Mouse (Mus musculus) limb, embryonic 12.5 days (tissue): ENCODE measurements around the gene Zyg11b. TPM values are rescaled to one million over a fixed set of nuclear protein-coding genes. Genes with fewer than 3 reads are reported as not detected.

Experiments used
- ATAC-seq: fragments of 200-750 bp; cut with Nextera tagmentation; 2 replicates; pipeline ENCODE4 v1.8.0; 2017; ENCODE audit warnings: low read depth, moderate TSS enrichment; ENCODE audit not compliant: insufficient number of reproducible peaks, insufficient read depth, low FRiP score, low TSS enrichment
- H3K27ac ChIP-seq: fragments of 300-500 bp; sonication (generic); 2 replicates; pipeline ENCODE4 v1.5.1; 2016; ENCODE audit warnings: mild to moderate bottlenecking, moderate library complexity
- H3K27me3 ChIP-seq: fragments of 300-500 bp; sonication (generic); 2 replicates; pipeline ENCODE4 v1.6.1; 2016; ENCODE audit warnings: mild to moderate bottlenecking, moderate library complexity
- H3K36me3 ChIP-seq: fragments of 300-500 bp; sonication (generic); 2 replicates; pipeline ENCODE4 v1.6.1; 2016; ENCODE audit warnings: mild to moderate bottlenecking, moderate library complexity
- H3K4me1 ChIP-seq: fragments of 300-500 bp; sonication (generic); replicated peaks from 2 replicates; pipeline ENCODE4 v1.6.1; 2016
- H3K4me2 ChIP-seq: fragments of 300-500 bp; sonication (generic); 2 replicates; pipeline ENCODE4 v1.6.1; 2016; ENCODE audit warnings: mild to moderate bottlenecking, moderate library complexity
- H3K4me3 ChIP-seq: fragments of 300-500 bp; sonication (generic); replicated peaks from 2 replicates; pipeline ENCODE4 v1.5.1; 2016; ENCODE audit warnings: mild to moderate bottlenecking
- H3K9ac ChIP-seq: fragments of 300-500 bp; sonication (generic); replicated peaks from 2 replicates; pipeline ENCODE4 v1.6.1; 2016; ENCODE audit warnings: mild to moderate bottlenecking, moderate library complexity
- H3K9me3 ChIP-seq: fragments of 300-500 bp; sonication (generic); 2 replicates; pipeline ENCODE4 v1.6.1; 2016; ENCODE audit warnings: mild to moderate bottlenecking, moderate library complexity
- WGBS: fragments of 180-500 bp; shearing (Covaris S2); methylation state at CpG from one replicate; pipeline ENCODE4 v1.1.7; 2016; 5-methylcytosine and 5-hydroxymethylcytosine counted together
- polyA plus RNA-seq: library from polyadenylated mRNA; unstranded; fragments of >200 nt; fragmentation: Nextera tagmentation; extraction: Ambion mirVana; gene quantifications from 2 replicates; pipeline ENCODE4 v1.2.1, GENCODE M21; 2016

Zyg11b gene
- polyA plus RNA-seq, 1 experiment from 2014 or later: 17.7 TPM

DNA sequence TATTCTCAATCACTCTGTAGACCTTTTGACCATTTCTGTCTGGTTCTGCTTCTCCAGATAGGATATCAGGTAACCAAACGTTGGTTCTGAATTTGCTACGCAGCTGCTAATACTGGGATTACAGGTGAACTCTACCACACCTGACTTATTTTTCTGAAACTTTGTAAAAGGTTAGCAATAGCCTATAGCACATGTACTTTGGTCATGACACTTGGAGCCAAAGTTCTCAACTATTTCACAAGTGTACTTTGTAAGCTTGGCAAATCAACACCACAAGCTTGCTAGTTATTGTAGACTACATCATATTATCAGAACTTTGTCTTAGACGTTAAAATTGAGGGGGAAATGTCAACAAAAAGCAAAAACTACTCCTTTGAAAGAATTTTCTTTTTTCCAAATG, 67.2 kb downstream of the Zyg11b start:
- H3K27ac ChIP-seq: no peak overlapping the region
- no peak for ATAC-seq
- no peaks in the 10 kb centered on the region for H3K27me3 ChIP-seq
- H3K9me3 ChIP-seq: no peaks in the 10 kb centered on the region
- no peak overlapping the region for H3K4me2 ChIP-seq
- H3K4me3 ChIP-seq: no peak overlapping the region
- 94% methylated on average over 3 of the region's 3 CpGs for WGBS
- H3K4me1 ChIP-seq: no peaks in the 10 kb centered on the region
- H3K9ac ChIP-seq: no peak overlapping the region
- H3K36me3 ChIP-seq: peaks cover 55% of the 10 kb centered on the region

DNA sequence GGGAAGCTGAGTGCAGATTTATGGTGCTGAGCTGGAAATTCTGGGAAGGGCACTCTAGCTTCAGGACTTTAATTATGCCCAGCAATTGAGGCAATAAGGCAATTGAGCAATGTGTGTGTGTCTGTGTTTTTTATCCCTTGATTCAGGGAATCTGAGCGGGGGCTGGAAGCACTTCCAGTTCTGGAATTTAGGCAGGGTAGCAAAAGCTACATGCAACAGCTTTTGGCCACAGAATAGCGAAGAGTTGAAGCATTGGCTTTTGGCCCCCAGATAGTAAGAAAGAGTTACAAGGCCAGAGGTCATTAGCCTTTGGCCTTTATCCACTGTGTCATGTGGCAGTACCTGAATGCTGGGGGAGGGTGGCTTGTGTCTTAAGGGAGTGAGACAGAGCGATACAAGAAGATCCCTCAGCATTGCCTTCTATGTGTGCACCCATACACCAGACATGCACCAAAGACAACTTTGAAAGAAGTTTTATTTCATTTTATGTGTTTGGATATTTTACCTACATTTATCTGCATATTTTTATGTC, 75.5 kb downstream of the Zyg11b start:
- ATAC-seq: no peak
- H3K36me3 ChIP-seq: no peaks in the 10 kb centered on the region
- 32% methylated on average over 3 of the region's 3 CpGs for WGBS
- no peaks in the 10 kb centered on the region for H3K27me3 ChIP-seq
- H3K4me2 ChIP-seq: no peak overlapping the region
- H3K4me3 ChIP-seq: no peak overlapping the region
- H3K27ac ChIP-seq: no peak overlapping the region
- H3K9me3 ChIP-seq: no peaks in the 10 kb centered on the region
- no peak overlapping the region for H3K9ac ChIP-seq
- H3K4me1 ChIP-seq: no peaks in the 10 kb centered on the region

DNA sequence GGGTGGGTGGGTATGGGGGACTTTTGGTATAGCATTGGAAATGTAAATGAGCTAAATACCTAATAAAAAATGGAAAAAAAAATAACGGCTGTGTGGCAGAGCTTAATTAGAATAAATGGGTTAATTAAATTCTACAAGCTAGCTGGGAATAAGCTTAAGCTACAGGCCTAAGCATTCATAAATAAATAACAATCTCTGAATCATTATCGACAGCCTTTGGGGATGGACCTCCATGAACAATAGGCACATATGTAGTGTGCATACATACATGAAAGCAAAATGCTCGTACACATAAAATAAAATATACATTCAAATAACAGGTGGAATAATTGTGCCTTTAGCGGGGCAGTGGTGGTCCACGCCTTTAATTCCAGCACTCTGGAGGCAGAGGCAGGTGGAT, 78.4 kb downstream of the Zyg11b start:
- Histone ChIP-seq H3K27me3 (peaks cover 26% of the 10 kb centered on the region), H3K9ac (no peak overlapping the region)
- 84% methylated on average over 5 of the region's 5 CpGs for WGBS

DNA sequence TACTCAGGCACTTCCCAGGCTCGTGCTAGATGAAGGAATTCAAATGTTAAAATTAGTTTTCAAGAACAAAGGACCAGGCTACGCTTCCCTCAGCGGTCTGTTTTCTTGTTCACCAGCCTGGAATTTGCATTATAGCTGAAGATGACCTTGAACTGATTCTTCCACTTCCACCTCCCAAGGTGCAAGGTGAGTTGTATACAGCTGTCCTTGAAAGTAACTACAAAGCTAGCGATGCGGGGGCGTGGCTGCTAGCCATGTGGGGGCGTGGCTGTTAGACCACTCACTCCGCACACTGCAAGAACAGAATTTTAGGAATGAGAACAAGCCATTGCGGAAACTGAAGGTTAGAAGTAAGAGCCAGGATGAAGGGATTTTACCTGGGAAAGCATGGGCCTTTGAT, 81.9 kb downstream of the Zyg11b start:
- peaks cover 58% of the 10 kb centered on the region for H3K27me3 ChIP-seq
- peaks cover 14% of the 10 kb centered on the region for H3K4me1 ChIP-seq
- no peaks in the 10 kb centered on the region for H3K36me3 ChIP-seq
- H3K4me2 ChIP-seq: peak overlapping the region; percentile 32
- ATAC-seq: no peak
- H3K27ac ChIP-seq: no peak overlapping the region
- WGBS: 5% methylated on average over 9 of the region's 9 CpGs
- H3K9me3 ChIP-seq: no peaks in the 10 kb centered on the region
- no peak overlapping the region for H3K9ac ChIP-seq
- peak overlapping the region; percentile 11; the same call in 1 of the 2 replicates for H3K4me3 ChIP-seq

More for the DNA sequence above, 78.4 kb downstream of the Zyg11b start:
- Histone ChIP-seq H3K27ac (no peak overlapping the region), H3K36me3 (no peaks in the 10 kb centered on the region), H3K4me3 (no peak overlapping the region), H3K9me3 (no peaks in the 10 kb centered on the region), H3K4me2 (no peak overlapping the region), H3K4me1 (peaks cover 12% of the 10 kb centered on the region)
- no peak for ATAC-seq

DNA sequence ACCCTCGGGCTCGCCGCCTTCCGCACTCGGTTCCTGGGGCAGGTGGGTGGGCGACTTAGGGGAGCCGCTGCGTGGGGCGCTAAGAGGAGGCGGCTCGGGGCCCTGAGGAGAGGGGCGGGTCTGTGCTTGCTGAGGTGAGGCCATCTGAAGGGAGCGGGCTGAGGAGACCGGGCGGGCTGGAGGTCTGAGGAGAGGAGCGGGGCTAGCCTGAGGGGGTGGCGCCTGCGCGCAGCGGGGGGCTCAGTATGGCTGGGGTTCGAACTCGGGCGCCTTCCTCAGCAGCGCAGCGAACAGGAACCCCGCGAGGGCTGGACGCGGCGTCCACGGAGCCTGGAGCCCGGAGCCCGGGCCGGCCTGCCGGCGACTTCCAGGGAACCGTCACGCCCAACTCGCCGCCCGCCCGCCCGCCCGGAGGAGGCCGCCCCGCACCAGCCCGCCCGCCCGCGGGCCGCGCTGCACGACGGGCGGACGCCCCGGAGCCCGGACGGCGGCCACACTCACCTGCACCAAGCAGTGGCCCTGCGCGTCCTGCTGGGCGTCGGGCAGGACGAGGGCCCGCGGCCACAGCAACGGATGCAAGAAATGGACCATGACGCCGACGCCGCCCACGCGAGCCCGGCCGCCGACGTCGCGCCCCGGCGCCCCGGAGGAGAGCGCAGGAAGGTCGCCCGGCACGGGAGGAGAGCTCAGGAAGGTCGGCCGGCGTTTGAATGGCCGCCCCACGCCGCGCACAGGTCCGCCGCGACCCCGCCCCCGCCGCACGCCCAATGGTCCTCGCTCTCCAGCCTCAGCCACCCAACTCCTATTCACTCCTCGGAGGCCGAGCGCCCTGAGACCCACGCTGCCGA, 83.3 kb downstream of the Zyg11b start, which contains the start of gene Zyg11a:
Gene Zyg11a (minus strand): TSS at position 717 of the 848 bp plus-strand sequence.
- Histone ChIP-seq H3K36me3 (no peaks in the 10 kb centered on the region), H3K27ac (no peak within 1 kb of the TSS), H3K9me3 (no peaks in the 10 kb centered on the region), H3K27me3 (peaks cover 58% of the 10 kb centered on the region), H3K4me3 (peak within 1 kb of the TSS; percentile 51), H3K4me1 (peaks cover 14% of the 10 kb centered on the region), H3K4me2 (peak within 1 kb of the TSS; percentile 67), H3K9ac (peak within 1 kb of the TSS; percentile 44)
- whole genome bisulfite sequencing: 2% methylated on average over 83 of the region's 107 CpGs
- ATAC-seq: peak; percentile 81; the same call in 1 of the 2 replicates

DNA sequence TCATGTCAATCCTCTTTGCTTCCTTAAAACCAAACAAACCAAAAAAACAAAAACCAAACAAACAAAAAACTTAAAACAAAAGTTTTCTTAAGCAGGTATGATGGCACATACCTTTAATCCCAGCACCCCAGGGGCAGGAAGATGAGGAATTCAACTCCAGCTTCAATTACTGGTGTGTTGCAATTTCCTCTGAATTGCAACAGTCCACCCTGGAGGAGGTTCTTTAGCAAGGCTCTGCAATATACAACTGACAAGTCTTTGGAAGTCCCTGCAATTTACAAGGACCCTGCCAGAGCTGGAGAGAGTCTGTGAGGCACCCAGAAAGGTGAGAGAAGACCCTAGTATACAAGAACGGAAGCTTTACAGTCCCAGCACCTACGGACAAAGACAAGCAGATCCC, 87.9 kb downstream of the Zyg11b start:
- no peaks in the 10 kb centered on the region for H3K36me3 ChIP-seq
- no peak overlapping the region for H3K9ac ChIP-seq
- H3K27ac ChIP-seq: no peak overlapping the region
- H3K9me3 ChIP-seq: no peaks in the 10 kb centered on the region
- H3K4me3 ChIP-seq: no peak overlapping the region
- H3K4me1 ChIP-seq: peaks cover 8% of the 10 kb centered on the region
- H3K4me2 ChIP-seq: no peak overlapping the region
- no peak for ATAC-seq
- WGBS: 81% methylated on average over 2 of the region's 2 CpGs
- H3K27me3 ChIP-seq: peaks cover 37% of the 10 kb centered on the region

DNA sequence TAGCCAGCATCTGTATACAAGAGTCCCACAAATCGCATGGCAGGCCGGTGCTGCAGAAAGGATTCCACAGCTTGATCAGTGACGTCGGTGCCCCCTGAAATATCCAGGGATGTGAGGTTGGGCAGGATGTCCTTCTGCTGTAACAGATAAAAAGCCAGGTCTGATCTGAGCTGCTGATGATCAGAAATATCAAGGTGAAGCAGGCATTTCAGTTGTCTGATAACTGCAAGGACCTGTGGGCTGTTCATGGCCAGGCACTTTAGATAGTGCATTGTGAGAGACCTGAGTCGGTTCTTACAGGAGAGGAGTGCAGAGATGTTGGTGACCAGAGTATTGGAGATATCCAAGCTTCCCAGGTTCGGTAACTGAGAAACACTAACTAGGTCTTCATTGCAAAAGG, 96.3 kb downstream of the Zyg11b start:
- no peaks in the 10 kb centered on the region for H3K9me3 ChIP-seq
- peaks cover 6% of the 10 kb centered on the region; the same call in 1 of the 2 replicates for H3K4me1 ChIP-seq
- H3K9ac ChIP-seq: no peak overlapping the region
- no peaks in the 10 kb centered on the region for H3K36me3 ChIP-seq
- WGBS: 90% methylated on average over 6 of the region's 6 CpGs
- no peaks in the 10 kb centered on the region for H3K27me3 ChIP-seq
- ATAC-seq: no peak
- no peak overlapping the region for H3K4me3 ChIP-seq
- no peak overlapping the region for H3K27ac ChIP-seq
- H3K4me2 ChIP-seq: no peak overlapping the region

DNA sequence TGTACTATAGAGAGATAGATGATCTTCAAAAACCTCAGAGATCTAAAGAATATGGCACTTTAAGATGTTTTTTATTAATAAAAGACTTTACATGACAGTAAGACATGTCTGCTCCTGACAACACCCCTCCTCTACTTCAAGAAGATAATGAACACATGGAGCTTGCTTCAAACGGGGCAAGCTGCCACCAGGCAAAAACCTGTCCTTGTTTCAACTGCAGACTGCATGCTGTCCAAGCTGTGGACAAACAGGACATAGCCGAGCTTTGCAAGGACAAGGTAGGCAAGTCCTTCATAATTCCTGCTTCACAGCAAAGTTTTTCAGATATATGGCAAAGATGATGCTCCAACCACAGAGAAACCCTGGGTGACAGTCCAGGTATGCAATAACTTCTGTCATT, 101.7 kb downstream of the Zyg11b start:
- H3K4me1 ChIP-seq: peaks cover 9% of the 10 kb centered on the region
- no peak for ATAC-seq
- WGBS: 68% methylated on average over 2 of the region's 2 CpGs
- H3K4me3 ChIP-seq: no peak overlapping the region
- H3K4me2 ChIP-seq: no peak overlapping the region
- no peak overlapping the region for H3K27ac ChIP-seq
- no peaks in the 10 kb centered on the region for H3K36me3 ChIP-seq
- no peaks in the 10 kb centered on the region for H3K9me3 ChIP-seq
- H3K9ac ChIP-seq: no peak overlapping the region
- H3K27me3 ChIP-seq: no peaks in the 10 kb centered on the region

DNA sequence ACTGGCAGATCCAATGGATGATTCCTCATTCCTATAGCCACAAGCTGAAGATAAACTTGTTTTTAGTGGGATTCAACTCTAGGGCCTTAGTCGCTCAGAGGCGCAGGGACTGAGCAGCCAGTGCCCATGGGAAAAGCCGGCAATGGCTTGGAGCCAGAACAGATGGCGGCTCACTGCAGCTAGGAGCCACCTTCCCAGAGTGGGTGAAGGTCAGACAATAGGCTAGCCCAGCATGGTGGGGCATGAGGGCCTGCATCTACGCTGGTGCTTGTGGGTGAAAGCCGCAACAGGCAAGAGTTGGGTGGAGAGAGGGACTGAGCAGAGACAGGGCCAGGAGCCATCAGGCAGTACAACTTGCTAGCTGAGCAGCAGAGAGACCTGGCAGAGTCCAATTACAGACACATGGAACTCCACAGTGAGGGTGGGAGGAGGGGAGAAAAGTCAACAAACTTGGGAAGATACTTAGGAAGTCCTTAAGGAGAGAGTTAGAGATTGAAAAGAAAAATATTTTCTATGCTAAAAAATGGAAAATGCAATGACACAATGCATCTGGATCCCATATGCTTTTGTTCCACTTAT, 104.5 kb downstream of the Zyg11b start:
- Histone ChIP-seq H3K27ac (no peak overlapping the region), H3K9ac (no peak overlapping the region), H3K36me3 (no peaks in the 10 kb centered on the region), H3K27me3 (no peaks in the 10 kb centered on the region), H3K4me1 (peaks cover 4% of the 10 kb centered on the region), H3K9me3 (no peaks in the 10 kb centered on the region), H3K4me3 (no peak overlapping the region), H3K4me2 (no peak overlapping the region)
- WGBS: 75% methylated on average over 6 of the region's 6 CpGs
- ATAC-seq: no peak

DNA sequence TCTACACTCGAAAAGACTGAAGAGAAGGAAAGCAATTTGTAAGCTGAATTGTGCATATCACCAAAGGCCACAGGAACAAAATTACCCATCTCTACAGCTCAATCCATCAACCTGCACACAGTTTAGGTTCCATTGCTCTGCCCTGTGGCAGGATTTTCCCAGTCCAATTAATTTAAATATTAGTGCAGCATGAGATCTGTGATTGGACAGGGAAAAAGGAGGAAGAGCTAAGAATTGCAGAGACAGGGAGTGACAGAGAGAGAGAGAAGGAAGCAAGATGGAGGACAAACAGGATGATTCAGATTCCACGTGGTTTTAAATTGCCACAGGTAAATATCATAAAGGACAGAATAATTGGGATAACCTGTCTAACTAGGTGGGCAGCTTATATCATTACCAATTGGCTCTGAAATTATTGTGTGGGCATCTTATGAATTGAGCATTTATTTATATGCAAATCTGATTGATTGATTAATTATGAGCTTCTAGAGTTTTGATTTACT, 108.0 kb downstream of the Zyg11b start:
- Histone ChIP-seq H3K4me3 (no peak overlapping the region), H3K36me3 (no peaks in the 10 kb centered on the region), H3K27me3 (no peaks in the 10 kb centered on the region), H3K9me3 (no peaks in the 10 kb centered on the region), H3K27ac (no peak overlapping the region), H3K9ac (no peak overlapping the region), H3K4me1 (peaks cover 4% of the 10 kb centered on the region), H3K4me2 (no peak overlapping the region)
- WGBS: 74% methylated on average over 2 of the region's 2 CpGs
- ATAC-seq: no peak

DNA sequence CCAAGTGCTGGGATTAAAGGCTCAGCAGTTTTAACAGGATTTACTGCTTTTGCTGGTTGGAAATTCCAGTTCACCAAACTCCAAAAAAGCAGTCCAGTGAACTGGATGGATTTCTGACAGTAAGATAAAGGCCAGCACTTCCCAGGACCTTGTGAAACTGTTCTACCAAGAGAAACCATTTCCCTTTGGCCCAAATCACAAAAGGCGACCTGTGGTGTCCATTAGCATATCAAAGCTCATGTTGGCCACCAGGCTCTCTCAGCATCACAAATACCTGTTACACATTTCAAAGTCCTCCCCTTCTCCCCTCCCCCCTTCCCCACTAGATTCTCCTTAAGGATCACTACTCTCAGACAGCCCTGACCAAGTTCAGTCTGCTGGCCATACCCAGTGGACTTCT, 118.6 kb downstream of the Zyg11b start:
- ATAC-seq: no peak
- Histone ChIP-seq H3K27ac (no peak overlapping the region), H3K9me3 (no peaks in the 10 kb centered on the region), H3K4me3 (no peak overlapping the region), H3K36me3 (0 out of 2 replicates have a peak, but pooled peaks cover 11% of the 10 kb centered on the region), H3K4me2 (no peak overlapping the region), H3K4me1 (no peaks in the 10 kb centered on the region), H3K9ac (no peak overlapping the region), H3K27me3 (no peaks in the 10 kb centered on the region; the same call in 1 of the 2 replicates)
- 53% methylated on average over 1 of the region's 1 CpGs for WGBS
